Mouse (Mus musculus): ENCODE data around the gene Alpk3. TPM values are rescaled to one million over a fixed set of nuclear protein-coding genes. Genes with fewer than 3 reads are reported as not detected.
"Not testable (repeated sequence)": the region's sequence is repeated elsewhere in the genome, so short reads cannot be mapped to it uniquely, and the experiment has no call there.

Gene Alpk3
- polyA plus RNA-seq, 1 experiment from 2014 or later: 0.11 TPM

DNA sequence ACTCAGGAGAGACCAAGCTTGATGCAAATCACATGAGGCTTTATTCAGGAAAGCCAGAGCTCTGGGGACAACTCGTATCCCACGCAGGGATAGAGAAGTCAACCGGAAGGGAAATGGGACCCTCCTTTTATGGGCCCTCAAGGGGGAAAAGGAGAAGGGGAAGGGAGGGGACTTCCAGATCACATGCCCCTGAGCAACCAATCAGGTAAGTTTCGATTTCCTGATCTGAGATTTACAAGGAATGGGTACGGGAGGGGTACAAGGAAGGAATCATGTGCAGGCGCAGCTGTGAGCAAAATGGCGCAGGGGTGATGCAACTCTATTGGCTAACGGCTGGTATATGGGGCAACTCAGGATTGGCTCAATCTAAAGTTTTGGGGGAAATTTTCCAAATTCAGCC, 93.8 kb downstream of the Alpk3 start:
- ATAC-seq (ENCODE audit: low FRiP score): no peak

DNA sequence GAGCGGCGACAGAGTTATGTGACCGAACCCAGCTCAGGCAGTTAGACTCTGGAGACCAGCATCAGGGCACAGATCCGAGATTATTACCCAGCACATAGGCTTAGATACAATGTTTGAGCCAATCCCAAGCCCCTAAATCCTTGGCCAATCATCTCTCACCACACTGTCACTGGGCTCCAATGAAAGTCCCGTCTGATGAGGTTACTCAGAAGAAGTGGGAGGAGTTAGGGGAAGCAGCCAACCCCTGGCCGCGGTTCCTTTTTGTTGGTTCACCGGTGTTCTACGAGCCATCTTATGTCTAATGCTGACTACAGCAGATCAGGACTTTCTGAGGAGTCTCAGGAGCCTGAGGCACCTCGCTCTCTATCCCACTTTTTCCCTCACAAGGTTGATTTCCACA, 94.9 kb downstream of the Alpk3 start:
- H3K4me1 ChIP-seq (ENCODE audit: control insufficient read depth, insufficient read depth, low read length): no peaks in the 10 kb centered on the region
- no peak overlapping the region for H3K27ac ChIP-seq (ENCODE audit: low read depth, low read length)
- H3K4me2 ChIP-seq: no peak overlapping the region

More for the DNA sequence above, 93.8 kb downstream of the Alpk3 start:
- no peak overlapping the region for H3K27ac ChIP-seq (ENCODE audit: low read depth, low read length)
- no peaks in the 10 kb centered on the region for H3K27me3 ChIP-seq (ENCODE audit: control insufficient read depth, insufficient read depth, low read length)
- no peak overlapping the region for H3K4me3 ChIP-seq (ENCODE audit: low read depth, low read length)
- WGBS: 91% methylated on average over 8 of the region's 8 CpGs
- no peak for DNase-seq (ENCODE audit: low spot score, missing footprints)
- no peak overlapping the region for H3K4me2 ChIP-seq
- no peaks in the 10 kb centered on the region for H3K4me1 ChIP-seq (ENCODE audit: control insufficient read depth, insufficient read depth, low read length)
- no peak overlapping the region for H3K9ac ChIP-seq (ENCODE audit: low read length)
- no peaks in the 10 kb centered on the region for H3K9me3 ChIP-seq (ENCODE audit: control insufficient read depth, low read length)
- no peaks in the 10 kb centered on the region for H3K36me3 ChIP-seq (ENCODE audit: control insufficient read depth, insufficient read depth, low read length)

DNA sequence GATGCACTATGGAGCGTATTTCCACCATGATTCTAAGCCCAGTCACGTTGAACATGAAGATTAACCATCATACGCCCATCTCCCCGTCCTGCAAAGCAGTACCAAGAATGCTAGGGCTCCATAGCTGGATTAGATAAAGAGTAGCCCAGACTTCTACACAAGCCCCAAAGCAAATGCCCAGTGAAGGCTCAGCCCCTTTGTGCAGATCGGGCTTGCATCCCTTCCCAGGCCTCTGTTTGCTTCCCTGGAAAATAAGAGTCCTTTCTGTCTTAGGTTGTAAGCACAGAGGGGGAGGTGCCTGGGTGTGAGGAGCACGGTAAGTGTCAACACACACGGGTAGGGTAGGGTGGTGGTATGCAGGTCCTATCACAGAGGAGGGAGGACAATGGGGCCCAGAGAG, 95.4 kb downstream of the Alpk3 start:
- ATAC-seq (ENCODE audit: low FRiP score) (no peak), DNase-seq (ENCODE audit: low spot score, missing footprints) (no peak)
- Histone ChIP-seq H3K4me2 (no peak overlapping the region), H3K27me3 (ENCODE audit: control insufficient read depth, insufficient read depth, low read length) (no peaks in the 10 kb centered on the region), H3K27ac (ENCODE audit: low read depth, low read length) (no peak overlapping the region), H3K36me3 (ENCODE audit: control insufficient read depth, insufficient read depth, low read length) (no peaks in the 10 kb centered on the region), H3K4me3 (ENCODE audit: low read depth, low read length) (no peak overlapping the region), H3K4me1 (ENCODE audit: control insufficient read depth, insufficient read depth, low read length) (no peaks in the 10 kb centered on the region), H3K9ac (ENCODE audit: low read length) (no peak overlapping the region), H3K9me3 (ENCODE audit: control insufficient read depth, low read length) (no peaks in the 10 kb centered on the region)
- 88% methylated on average over 7 of the region's 7 CpGs for WGBS

More for the DNA sequence above, 94.9 kb downstream of the Alpk3 start:
- H3K4me3 ChIP-seq (ENCODE audit: low read depth, low read length): no peak overlapping the region
- H3K9me3 ChIP-seq (ENCODE audit: control insufficient read depth, low read length): no peaks in the 10 kb centered on the region
- H3K9ac ChIP-seq (ENCODE audit: low read length): no peak overlapping the region
- ATAC-seq (ENCODE audit: low FRiP score) (no peak), DNase-seq (ENCODE audit: low spot score, missing footprints) (no peak)
- no peaks in the 10 kb centered on the region for H3K36me3 ChIP-seq (ENCODE audit: control insufficient read depth, insufficient read depth, low read length)
- H3K27me3 ChIP-seq (ENCODE audit: control insufficient read depth, insufficient read depth, low read length): no peaks in the 10 kb centered on the region
- 95% methylated on average over 10 of the region's 10 CpGs for WGBS

DNA sequence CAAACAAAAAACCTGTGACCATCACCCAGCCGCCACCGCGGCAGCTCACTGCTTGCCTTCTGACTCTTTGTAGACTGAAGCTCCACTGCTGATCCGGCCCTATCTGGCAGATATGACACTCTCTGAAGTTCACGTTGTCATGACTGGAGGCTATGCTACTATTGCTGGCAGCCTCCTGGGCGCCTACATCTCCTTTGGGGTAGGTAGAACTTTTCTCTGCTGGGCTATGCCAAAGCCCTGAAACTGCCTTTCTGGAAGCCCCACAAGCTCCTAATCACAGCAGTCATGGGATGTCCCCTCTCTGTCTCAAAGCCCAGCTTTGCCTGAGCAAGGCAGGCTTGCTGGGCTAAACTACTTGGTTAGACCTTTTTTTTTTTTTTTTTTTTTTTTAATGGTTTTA, 95.9 kb downstream of the Alpk3 start:
- H3K9me3 ChIP-seq (ENCODE audit: control insufficient read depth, low read length): no peaks in the 10 kb centered on the region
- no peak overlapping the region for H3K4me2 ChIP-seq
- no peaks in the 10 kb centered on the region for H3K4me1 ChIP-seq (ENCODE audit: control insufficient read depth, insufficient read depth, low read length)
- H3K4me3 ChIP-seq (ENCODE audit: low read depth, low read length): no peak overlapping the region
- no peak overlapping the region for H3K27ac ChIP-seq (ENCODE audit: low read depth, low read length)
- H3K36me3 ChIP-seq (ENCODE audit: control insufficient read depth, insufficient read depth, low read length): no peaks in the 10 kb centered on the region
- no peak overlapping the region for H3K9ac ChIP-seq (ENCODE audit: low read length)
- ATAC-seq (ENCODE audit: low FRiP score) (no peak), DNase-seq (ENCODE audit: low spot score, missing footprints) (peak; percentile 86)
- WGBS: 85% methylated on average over 6 of the region's 6 CpGs
- no peaks in the 10 kb centered on the region for H3K27me3 ChIP-seq (ENCODE audit: control insufficient read depth, insufficient read depth, low read length)

DNA sequence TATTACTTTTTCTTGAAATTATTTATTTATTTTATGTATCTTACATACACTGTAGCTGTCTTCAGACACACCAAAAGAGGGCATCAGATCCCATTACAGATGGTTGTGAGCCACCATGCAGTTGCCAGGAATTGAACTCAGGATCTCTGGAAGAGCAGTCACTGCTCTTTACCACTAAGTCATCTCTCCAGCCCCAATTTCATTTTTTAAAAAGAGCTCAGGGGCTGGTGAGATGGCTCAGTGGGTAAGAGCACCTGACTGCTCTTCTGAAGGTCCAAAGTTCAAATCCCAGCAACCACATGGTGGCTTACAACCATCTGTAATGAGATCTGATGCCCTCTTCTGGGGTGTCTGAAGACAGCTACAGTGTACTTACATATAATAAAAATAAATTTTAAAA, 96.8 kb downstream of the Alpk3 start:
- H3K9me3 ChIP-seq (ENCODE audit: control insufficient read depth, low read length); H3K36me3 ChIP-seq (ENCODE audit: control insufficient read depth, insufficient read depth, low read length); DNase-seq (ENCODE audit: low spot score, missing footprints); H3K9ac ChIP-seq (ENCODE audit: low read length); H3K4me2 ChIP-seq; H3K27me3 ChIP-seq (ENCODE audit: control insufficient read depth, insufficient read depth, low read length); ATAC-seq (ENCODE audit: low FRiP score); H3K4me1 ChIP-seq (ENCODE audit: control insufficient read depth, insufficient read depth, low read length); H3K4me3 ChIP-seq (ENCODE audit: low read depth, low read length); H3K27ac ChIP-seq (ENCODE audit: low read depth, low read length): not testable (repeated sequence)

DNA sequence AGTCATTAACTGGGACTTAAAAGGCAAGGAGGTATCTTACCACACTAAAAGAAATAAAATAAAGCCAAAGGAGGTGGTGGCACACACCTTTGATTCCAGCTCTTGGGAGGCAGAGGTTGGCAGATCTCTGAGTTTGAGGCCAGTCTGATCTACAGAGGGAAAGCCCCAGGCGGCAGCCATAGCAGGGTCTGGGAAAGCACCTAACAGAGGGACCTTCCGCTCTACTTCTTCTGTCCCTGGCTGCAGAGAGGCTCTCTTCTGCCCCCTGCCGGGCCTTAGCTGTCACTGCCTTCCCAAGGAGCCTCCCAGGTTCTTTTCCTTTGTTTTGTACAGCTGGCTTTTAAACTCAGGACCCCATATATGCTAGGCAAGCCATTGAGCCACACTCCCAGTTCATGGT, 97.6 kb downstream of the Alpk3 start:
- H3K9me3 ChIP-seq (ENCODE audit: control insufficient read depth, low read length): no peaks in the 10 kb centered on the region
- no peak overlapping the region for H3K27ac ChIP-seq (ENCODE audit: low read depth, low read length)
- WGBS: 3% methylated on average over 3 of the region's 3 CpGs
- H3K27me3 ChIP-seq (ENCODE audit: control insufficient read depth, insufficient read depth, low read length): no peaks in the 10 kb centered on the region
- H3K36me3 ChIP-seq (ENCODE audit: control insufficient read depth, insufficient read depth, low read length): no peaks in the 10 kb centered on the region
- no peak overlapping the region for H3K4me2 ChIP-seq
- DNase-seq (ENCODE audit: low spot score, missing footprints): peak; percentile 96
- no peak overlapping the region for H3K4me3 ChIP-seq (ENCODE audit: low read depth, low read length)
- ATAC-seq (ENCODE audit: low FRiP score): peak; percentile 75; the same call in 1 of the 2 replicates
- no peaks in the 10 kb centered on the region for H3K4me1 ChIP-seq (ENCODE audit: control insufficient read depth, insufficient read depth, low read length)
- no peak overlapping the region for H3K9ac ChIP-seq (ENCODE audit: low read length)

Other genes with a start within 250 kb of the Alpk3 start
- gene Iqgap1, start 231.6 kb upstream of the Alpk3 start, polyA plus RNA-seq (2014; fragmentation: Nextera tagmentation; extraction: Ambion mirVana): 23.5 and 24.8 TPM in 2 replicates
- gene Zscan2, start 196.7 kb upstream of the Alpk3 start, polyA plus RNA-seq (2014; fragmentation: Nextera tagmentation; extraction: Ambion mirVana): 3.8 and 5.0 TPM in 2 replicates
- 36.1 and 41.2 TPM in 2 replicates for gene Wdr73, start 156.3 kb upstream of the Alpk3 start, polyA plus RNA-seq (2014; fragmentation: Nextera tagmentation; extraction: Ambion mirVana)
- gene Nmb, start 152.5 kb upstream of the Alpk3 start, polyA plus RNA-seq (2014; fragmentation: Nextera tagmentation; extraction: Ambion mirVana): 6.9 and 7.9 TPM in 2 replicates
- gene Sec11a, start 109.8 kb upstream of the Alpk3 start, polyA plus RNA-seq (2014; fragmentation: Nextera tagmentation; extraction: Ambion mirVana): 204 TPM in 2 replicates
- gene Zfp592, start 63.9 kb upstream of the Alpk3 start, polyA plus RNA-seq (2014; fragmentation: Nextera tagmentation; extraction: Ambion mirVana): 11.3 and 13.6 TPM in 2 replicates
- gene Slc28a1, start 57.2 kb downstream of the Alpk3 start, polyA plus RNA-seq (2014; fragmentation: Nextera tagmentation; extraction: Ambion mirVana): 0.06 and 0.07 TPM in 2 replicates
- 2.9 and 3.0 TPM in 2 replicates for gene Pde8a, start 156.0 kb downstream of the Alpk3 start, polyA plus RNA-seq (2014; fragmentation: Nextera tagmentation; extraction: Ambion mirVana)